Comparison of ENCODE assay signal across 8 mouse cellular contexts in genomic region chr5:147357536-147357935, GRCm38 (mm10). TPM values are rescaled to one million over a fixed set of nuclear protein-coding genes. Genes with fewer than 3 reads are reported as not detected.
A peak's percentile ranks its signal among the peaks of the same experiment; 100 is the strongest.
DNase-seq lines count a peak whose midpoint lies in the region; ATAC-seq lines count a peak whose summit lies in the region.
"Had no signal": no experiment of that assay in that cellular context is flagged by ENCODE, and none has a peak within 500 bp of the region (broad histone marks: within the 10 kb centered on the region; RNA-seq: fewer than 3 reads in every experiment).

No protein-coding gene starts in this region.

- ATAC-seq in kidney, embryonic 15.5 days (replicated peaks; ENCODE audit: low FRiP score) = no peak

- DNase-seq in kidney, postnatal 10 days = peak; percentile 22
- peak; percentile 78 for DNase-seq in ES-CJ7 (ENCODE audit: low read depth, low spot score)
- DNase-seq in adrenal gland, postnatal 36 days = peak; percentile 11 to 16
- peak; percentile 18 for DNase-seq in lung, postnatal 10 days
- no peak for DNase-seq in urinary bladder, adult 18-20 months (ENCODE audit: low spot score in 2 of 2)
- DNase-seq in layer of hippocampus, postnatal 36 days = no peak

- 60% methylated on average over 3 of the region's 3 CpGs for WGBS in kidney, embryonic 15.5 days

- no peak overlapping the region for H3K4me3 ChIP-seq in kidney, embryonic 15.5 days (replicated peaks)
- H3K4me3 ChIP-seq: heart, embryonic 15.5 days had no signal

- H3K9ac ChIP-seq in kidney, embryonic 15.5 days = no peak overlapping the region
- H3K9ac ChIP-seq: heart, embryonic 15.5 days had no signal

- H3K4me1 ChIP-seq in kidney, embryonic 15.5 days = no peaks in the 10 kb centered on the region
- H3K4me1 ChIP-seq: heart, embryonic 15.5 days had no signal

- no peaks in the 10 kb centered on the region for H3K9me3 ChIP-seq in kidney, embryonic 15.5 days (replicated peaks)
- H3K9me3 ChIP-seq: heart, embryonic 15.5 days had no signal

- no peak overlapping the region for H3K27ac ChIP-seq in kidney, embryonic 15.5 days
- H3K27ac ChIP-seq: heart, embryonic 15.5 days had no signal

- H3K36me3 ChIP-seq in kidney, embryonic 15.5 days = no peaks in the 10 kb centered on the region
- H3K36me3 ChIP-seq: heart, embryonic 15.5 days had no signal

- no peaks in the 10 kb centered on the region for H3K27me3 ChIP-seq in kidney, embryonic 15.5 days
- H3K27me3 ChIP-seq: heart, embryonic 15.5 days had no signal

- H3K4me2 ChIP-seq in kidney, embryonic 15.5 days = no peak overlapping the region
- H3K4me2 ChIP-seq: heart, embryonic 15.5 days had no signal

RNA-seq across cellular contexts. Expression of gene Urad, which starts 35.3 kb away (rescaled TPM):
- polyA plus RNA-seq in kidney, embryonic 15.5 days (2015; fragmentation: Nextera tagmentation; extraction: Ambion mirVana) = not detected in 2 replicates
- 1 to 10 TPM in 1 of 2 experiments, not detected in 1; 3.7 TPM for total RNA-seq in adrenal gland, postnatal 36 days (2021)
- total RNA-seq in layer of hippocampus, postnatal 36 days (2021) = not detected
- polyA plus RNA-seq: heart, embryonic 15.5 days had no signal

RNA-seq across cellular contexts. Expression of gene Flt3, which starts 42.8 kb away (rescaled TPM):
- polyA plus RNA-seq in kidney, embryonic 15.5 days (2015; fragmentation: Nextera tagmentation; extraction: Ambion mirVana) = 0.05 and 0.18 TPM in 2 replicates
- total RNA-seq in adrenal gland, postnatal 36 days (2021) = under 1 TPM in 1 of 2 experiments, not detected in 1; 0.43 TPM
- total RNA-seq in layer of hippocampus, postnatal 36 days (2021) = 1 to 10 TPM; 8.5 to 9.8 TPM

RNA-seq across cellular contexts. Expression of gene Cdx2, which starts 50.5 kb away (rescaled TPM):
- 0.26 TPM in 1 of 2 replicates, not detected in the other for polyA plus RNA-seq in kidney, embryonic 15.5 days (2015; fragmentation: Nextera tagmentation; extraction: Ambion mirVana)
- total RNA-seq in adrenal gland, postnatal 36 days (2021) = not detected
- not detected for total RNA-seq in layer of hippocampus, postnatal 36 days (2021)
- polyA plus RNA-seq: heart, embryonic 15.5 days had no signal

Comparison
In these comparisons a context has a peak if more than half of its experiments do, and no peak if none do; other contexts are left out.
1. DNase-seq: peak in kidney, postnatal 10 days (single experiment), ES-CJ7 (single experiment), adrenal gland, postnatal 36 days (2 of 2) and lung, postnatal 10 days (single experiment); none in urinary bladder, adult 18-20 months (0 of 2) and layer of hippocampus, postnatal 36 days (0 of 2).
2. RNA of gene Flt3, which starts 42.8 kb away (total RNA-seq): 8.5 to 9.8 TPM in layer of hippocampus, postnatal 36 days; 0.43 TPM in adrenal gland, postnatal 36 days; every median in the first group is over 4 times any median in the second.